Mouse (Mus musculus): Measurements from ENCODE around the gene Ccr1.

DNA sequence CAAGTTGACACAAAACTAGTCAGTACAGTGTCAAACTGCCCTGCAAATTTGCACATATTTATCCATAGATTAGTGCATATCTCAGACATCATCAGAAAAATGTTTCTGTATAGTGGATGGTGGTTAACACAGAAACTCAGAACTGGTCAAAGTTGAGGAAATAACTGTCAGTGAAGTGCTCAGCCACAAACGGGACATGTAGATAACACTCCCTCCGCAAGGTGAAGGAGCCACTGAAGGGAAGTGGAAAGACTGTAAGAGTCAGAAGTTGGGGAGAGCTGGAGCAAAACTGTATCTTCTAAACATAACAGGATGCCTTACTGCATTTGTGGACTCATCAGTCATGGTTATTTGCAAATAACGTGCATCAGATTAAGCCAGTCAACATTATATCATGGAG lies 29.2 kb upstream of the Ccr1 start:
- no peak for TF ChIP-seq HCFC1 (IDR thresholded peaks at IDR 0.05; ENCODE audit: borderline replicate concordance, insufficient read depth, low read length)
- TF ChIP-seq ZC3H11A (IDR thresholded peaks at IDR 0.05; ENCODE audit: borderline replicate concordance, low read depth, low read length) = no peak
- TF ChIP-seq CHD2 (IDR thresholded peaks at IDR 0.05; ENCODE audit: low read depth, low read length) = no peak
- no peak for TF ChIP-seq ZNF384 (IDR thresholded peaks at IDR 0.05; ENCODE audit: low read depth, low read length)
